Mouse (Mus musculus) kidney, adult 2 months (tissue): ENCODE measurements around the gene Get4. TPM values are rescaled to one million over a fixed set of nuclear protein-coding genes. Genes with fewer than 3 reads are reported as not detected.
A peak's percentile ranks its signal among the peaks of the same experiment; 100 is the strongest.

ENCODE experiments used
- DNase-seq: peaks from one replicate; pipeline ENCODE4 v3.0.0; 2021
- H3K27ac ChIP-seq: fragments of 200-500 bp; 2 replicates; pipeline ENCODE4 v1.5.1; 2012; ENCODE audit warnings: low read depth, low read length, control low read depth, inconsistent platforms; ENCODE audit not compliant: insufficient read depth
- H3K27me3 ChIP-seq: fragments of 200-500 bp; replicated peaks from 2 replicates; pipeline ENCODE4 v1.6.1; 2012; ENCODE audit warnings: mild to moderate bottlenecking, moderate library complexity, low read length, inconsistent platforms; ENCODE audit not compliant: control insufficient read depth, insufficient read depth
- H3K36me3 ChIP-seq: fragments of 200-500 bp; 2 replicates; pipeline ENCODE4 v1.6.1; 2012; ENCODE audit warnings: mild to moderate bottlenecking, moderate library complexity, low read length, inconsistent platforms; ENCODE audit not compliant: control insufficient read depth, insufficient read depth
- H3K4me1 ChIP-seq: fragments of 200-500 bp; 2 replicates; pipeline ENCODE4 v1.6.1; 2011; ENCODE audit warnings: low read length; ENCODE audit not compliant: control insufficient read depth, insufficient read depth
- H3K4me3 ChIP-seq: fragments of 200-500 bp; 2 replicates; pipeline ENCODE4 v1.5.1; 2011; ENCODE audit warnings: mild to moderate bottlenecking, low read depth, low read length, control low read depth; ENCODE audit not compliant: insufficient read depth
- CTCF ChIP-seq: fragments of 200-500 bp; conservative IDR thresholded peaks from 2 replicates; pipeline ENCODE4 v1.5.1; 2011; ENCODE audit warnings: low read depth, mild to moderate bottlenecking, control low read depth, low read length, moderate library complexity, mixed read lengths; ENCODE audit not compliant: insufficient read depth, insufficient read length
- POLR2A ChIP-seq: fragments of 200-500 bp; IDR thresholded peaks from one replicate; pipeline ENCODE4 v1.6.1; 2011; ENCODE audit warnings: low read depth, low read length, control low read depth
- WGBS: fragments of 180-500 bp; shearing (Covaris S2); methylation state at CpG from one replicate; pipeline ENCODE4 v1.1.7; 2018; 5-methylcytosine and 5-hydroxymethylcytosine counted together
- polyA plus RNA-seq: library from polyadenylated mRNA; depleted of rRNA; stranded (reverse); fragments of >200 nt; gene quantifications from 2 replicates; pipeline ENCODE4 v1.2.3, GENCODE M21; 2012

Gene Get4
- polyA plus RNA-seq, 1 experiment: 79.3 TPM

DNA sequence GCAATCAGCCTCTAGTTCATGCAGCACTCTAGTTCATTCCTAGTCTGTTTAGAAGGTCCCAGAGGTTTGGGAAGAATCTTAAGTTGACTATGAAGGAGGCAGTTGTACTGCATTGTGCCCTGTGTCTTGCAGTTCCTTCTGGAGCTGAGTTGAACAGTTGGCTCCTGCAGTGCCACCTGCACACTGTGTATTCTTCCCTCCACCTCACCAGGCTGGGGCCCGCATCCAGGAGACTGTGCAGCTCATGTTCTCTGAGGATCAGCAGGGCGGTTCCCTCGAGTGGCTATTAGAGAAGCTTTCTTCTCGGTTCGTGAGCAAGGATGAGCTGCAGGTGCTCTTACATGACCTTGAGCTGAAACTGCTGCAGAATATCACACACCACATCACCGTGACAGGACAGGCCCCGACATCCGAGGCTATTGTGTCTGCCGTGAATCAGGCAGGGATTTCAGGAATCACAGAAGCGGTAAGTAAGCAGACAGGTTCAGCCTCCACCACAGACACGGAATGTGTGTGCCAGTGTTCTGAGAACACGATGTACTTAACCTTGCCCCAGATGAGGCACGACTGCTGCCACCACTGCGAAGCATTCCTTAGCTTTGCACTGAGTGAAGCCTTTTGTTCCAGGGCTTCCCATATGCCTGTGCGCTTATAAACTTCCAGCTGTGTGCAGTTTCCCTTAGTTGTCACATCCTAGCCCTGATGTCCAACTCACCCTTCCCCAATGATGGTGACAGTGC is 10.9 kb upstream of the Get4 start:
- H3K36me3 ChIP-seq: peaks cover 1% of the 10 kb centered on the region; the same call in 1 of the 2 replicates
- no peak overlapping the region for H3K27ac ChIP-seq
- no peak for DNase-seq
- TF ChIP-seq CTCF (no peak), POLR2A (no peak)
- no peaks in the 10 kb centered on the region for H3K4me1 ChIP-seq
- no peaks in the 10 kb centered on the region for H3K27me3 ChIP-seq
- 59% methylated on average over 15 of the region's 15 CpGs for WGBS
- H3K4me3 ChIP-seq: no peak overlapping the region

DNA sequence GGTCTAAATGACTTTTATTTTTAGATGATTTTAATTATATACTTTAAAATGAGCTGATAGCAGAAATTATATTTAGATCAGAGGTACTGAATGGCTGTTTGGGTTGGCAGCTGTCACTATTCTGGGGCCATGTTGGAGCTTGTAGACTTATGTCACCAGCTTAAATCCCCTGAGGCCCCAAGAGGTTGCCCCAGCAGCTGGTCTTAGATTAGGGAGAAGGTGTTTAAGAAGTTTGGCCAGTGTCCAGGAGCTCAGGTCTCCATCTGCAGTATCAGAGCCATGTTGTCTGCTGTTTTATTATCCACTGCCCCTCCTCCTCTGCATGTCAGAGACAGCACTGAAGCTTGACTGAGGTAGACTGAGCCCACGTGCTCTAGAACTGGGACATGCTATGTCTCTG is 8.7 kb upstream of the Get4 start:
- no peaks in the 10 kb centered on the region for H3K4me1 ChIP-seq
- 83% methylated on average over 1 of the region's 1 CpGs for WGBS
- TF ChIP-seq POLR2A (no peak), CTCF (no peak)
- no peaks in the 10 kb centered on the region for H3K36me3 ChIP-seq
- H3K27ac ChIP-seq: no peak overlapping the region
- no peak for DNase-seq
- no peaks in the 10 kb centered on the region for H3K27me3 ChIP-seq
- no peak overlapping the region for H3K4me3 ChIP-seq

- TF ChIP-seq CTCF: no peak
- Histone ChIP-seq H3K4me1 (no peaks in the 10 kb centered on the region), H3K27me3 (no peaks in the 10 kb centered on the region), H3K4me3 (no peak overlapping the region), H3K36me3 (no peaks in the 10 kb centered on the region), H3K27ac (no peak overlapping the region)
- no peak for DNase-seq
- 98% methylated on average over 3 of the region's 3 CpGs for WGBS
These were observed 4.4 kb upstream of the Get4 start for GRCm38 (mm10) chr5:139247767-139248166.

DNA sequence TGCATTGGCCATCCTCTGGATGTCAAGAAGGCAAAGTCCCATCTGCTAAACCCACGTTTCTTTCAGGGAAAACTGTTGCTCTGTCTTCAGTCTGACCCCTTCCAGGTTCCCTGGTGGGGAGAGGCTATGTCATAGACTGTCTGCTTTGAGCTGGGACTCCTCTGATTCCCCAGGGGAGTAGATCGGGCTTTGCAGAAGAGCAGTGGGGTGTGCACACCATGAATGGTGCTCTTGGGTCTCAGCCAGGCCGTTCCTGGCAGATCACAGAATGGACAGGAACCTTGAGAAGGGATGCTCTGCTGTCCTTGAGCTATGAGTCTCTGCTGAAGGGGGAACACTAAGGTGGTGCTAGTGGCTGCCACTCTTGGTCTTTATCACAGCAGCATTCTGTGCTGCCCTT is 3.3 kb upstream of the Get4 start:
- Histone ChIP-seq H3K27me3 (no peaks in the 10 kb centered on the region), H3K4me3 (no peak overlapping the region), H3K36me3 (no peaks in the 10 kb centered on the region), H3K27ac (no peak overlapping the region), H3K4me1 (peaks cover 6% of the 10 kb centered on the region)
- DNase-seq: no peak
- WGBS: 65% methylated on average over 3 of the region's 3 CpGs
- TF ChIP-seq CTCF: no peak
- TF ChIP-seq POLR2A: no peak

DNA sequence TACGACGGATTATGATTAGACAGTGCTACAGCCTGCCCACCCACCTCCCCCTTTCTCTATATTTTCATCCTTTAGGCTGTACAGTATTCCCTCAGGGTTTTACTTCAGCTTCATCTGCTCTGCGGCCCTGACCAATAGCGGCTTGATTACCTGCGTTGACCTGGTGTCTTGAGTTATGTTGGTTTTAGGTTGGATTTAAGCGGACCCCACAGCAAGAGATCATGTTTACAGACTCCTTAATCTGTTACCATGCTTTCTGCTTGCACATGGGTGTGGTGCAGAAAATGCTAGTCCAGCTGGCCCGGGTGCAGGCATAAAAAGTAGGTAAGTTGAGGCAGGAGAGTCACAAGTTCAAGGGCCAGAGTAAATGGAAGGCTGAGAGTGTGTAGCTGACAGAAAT is 845 bp upstream of the Get4 start:
- peaks cover 17% of the 10 kb centered on the region for H3K4me1 ChIP-seq
- H3K27ac ChIP-seq: no peak overlapping the region; the same call in 1 of the 2 replicates
- no peak overlapping the region for H3K4me3 ChIP-seq
- H3K27me3 ChIP-seq: no peaks in the 10 kb centered on the region
- H3K36me3 ChIP-seq: no peaks in the 10 kb centered on the region
- no peak for TF ChIP-seq POLR2A
- TF ChIP-seq CTCF: no peak
- DNase-seq: no peak
- 76% methylated on average over 7 of the region's 7 CpGs for WGBS

- Histone ChIP-seq H3K4me1 (peaks cover 18% of the 10 kb centered on the region), H3K36me3 (no peaks in the 10 kb centered on the region), H3K27me3 (no peaks in the 10 kb centered on the region), H3K4me3 (peak overlapping the region; percentile 43), H3K27ac (peak overlapping the region; percentile 36)
- 2% methylated on average over 8 of the region's 8 CpGs for WGBS
- no peak for TF ChIP-seq POLR2A
- 0 out of 2 replicates have a peak, but pooled peaks have one; percentile 3 for TF ChIP-seq CTCF
- no peak for DNase-seq
These were observed 416 bp upstream of the Get4 start for GRCm38 (mm10) chr5:139251736-139252080.

DNA sequence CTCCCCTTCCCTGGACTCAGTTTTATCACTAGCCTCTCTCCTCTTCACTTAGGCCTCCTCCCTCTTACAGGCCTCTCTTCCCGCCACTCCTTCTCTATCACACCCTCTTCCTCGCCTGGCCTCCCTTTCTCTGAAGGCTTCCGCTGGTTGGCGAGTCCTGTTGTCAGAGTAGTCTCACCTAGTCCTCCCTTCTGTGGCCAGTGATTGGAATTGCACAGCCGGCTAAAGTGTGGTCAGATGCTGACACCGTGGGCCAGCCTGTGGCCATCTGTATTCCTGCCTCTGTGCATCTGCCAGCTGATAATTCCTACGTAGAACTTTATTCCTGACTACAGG is 754 bp downstream of the Get4 start:
- Histone ChIP-seq H3K27me3 (no peaks in the 10 kb centered on the region), H3K4me3 (peak overlapping the region; percentile 94), H3K27ac (peak overlapping the region; percentile 65), H3K4me1 (peaks cover 25% of the 10 kb centered on the region), H3K36me3 (no peaks in the 10 kb centered on the region)
- TF ChIP-seq CTCF (no peak), POLR2A (no peak)
- DNase-seq: no peak
- WGBS: under 1% methylated on average over 7 of the region's 7 CpGs
